Mouse (Mus musculus) thymus, adult 2 months (tissue): ENCODE results near the gene Odc1.

ENCODE experiments used
- CTCF ChIP-seq: fragments of 200-500 bp; IDR thresholded peaks from 2 replicates; pipeline ENCODE4 v1.5.1; 2012; ENCODE audit warnings: mild to moderate bottlenecking, control low read depth, low read length, moderate library complexity, borderline replicate concordance; ENCODE audit not compliant: control insufficient read depth, poor library complexity, insufficient read depth; ENCODE audit errors: extremely low read depth
- POLR2A ChIP-seq: fragments of 200-500 bp; IDR thresholded peaks from 2 replicates; pipeline ENCODE4 v1.6.1; 2012; ENCODE audit warnings: mild to moderate bottlenecking, low read length, control low read depth, moderate library complexity; ENCODE audit not compliant: control insufficient read depth, poor library complexity, insufficient read depth; ENCODE audit errors: extremely low read depth

DNA sequence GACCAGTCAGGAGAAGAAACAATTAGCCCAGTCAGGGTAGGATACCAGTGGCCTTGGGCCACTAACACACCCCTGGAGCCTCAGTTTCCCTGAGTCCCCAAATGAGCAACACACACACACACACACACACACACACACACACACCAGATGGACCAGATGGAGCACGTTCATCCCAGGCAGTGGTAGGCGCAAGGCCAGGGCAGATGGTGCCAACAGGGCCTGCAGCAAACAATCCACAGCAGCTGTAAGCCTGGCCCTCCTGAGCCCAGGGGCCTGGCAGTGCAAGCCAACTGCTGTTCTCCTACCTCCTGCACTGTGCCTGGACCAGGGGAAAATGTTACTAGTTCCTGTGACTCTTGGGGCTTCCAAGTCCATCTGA lies 13.4 kb downstream of the Odc1 start:
- no peak for TF ChIP-seq CTCF
- no peak for TF ChIP-seq POLR2A
